Mouse (Mus musculus): ENCODE measurements around the gene Haus5. TPM values are rescaled to one million over a fixed set of nuclear protein-coding genes. Genes with fewer than 3 reads are reported as not detected.

Haus5 gene
- polyA plus RNA-seq, 1 experiment from 2014 or later = 10.8 TPM

DNA sequence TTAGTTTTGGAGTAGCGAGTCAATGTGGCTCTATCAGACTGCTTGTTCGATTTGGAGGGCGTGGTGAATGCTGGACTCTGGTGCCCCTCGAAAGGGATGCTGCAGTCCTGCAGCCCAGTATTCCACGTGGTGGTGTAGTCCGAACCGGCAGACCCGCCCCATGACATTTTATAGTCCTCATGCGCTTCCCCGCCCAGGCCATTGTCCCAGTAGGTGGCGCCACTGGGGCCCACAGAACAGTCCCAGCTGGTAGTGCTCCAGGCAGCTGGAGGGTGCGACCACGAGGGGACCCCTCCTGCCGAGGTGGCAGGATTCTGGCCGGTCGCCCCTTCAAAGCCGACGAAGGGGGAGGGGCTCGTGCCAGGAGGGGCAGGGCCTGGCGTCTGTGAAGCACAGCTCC is 30.2 kb downstream of the Haus5 start:
- Histone ChIP-seq H3K9ac (ENCODE audit: low read length) (no peak overlapping the region), H3K27ac (replicated peaks) (no peak overlapping the region), H3K4me3 (ENCODE audit: low read depth, low read length) (peak overlapping the region; percentile 15; the same call in 1 of the 2 replicates), H3K9me3 (ENCODE audit: control insufficient read depth, low read length) (no peaks in the 10 kb centered on the region), H3K4me2 (replicated peaks; ENCODE audit: low read depth) (peak overlapping the region; percentile 14; the same call in 1 of the 2 replicates), H3K27me3 (ENCODE audit: control insufficient read depth, insufficient read depth, low read length) (peaks cover 7% of the 10 kb centered on the region; the same call in 1 of the 2 replicates), H3K4me1 (replicated peaks; ENCODE audit: control insufficient read depth, insufficient read depth) (no peaks in the 10 kb centered on the region), H3K36me3 (ENCODE audit: control insufficient read depth, insufficient read depth, low read length) (no peaks in the 10 kb centered on the region)
- ATAC-seq (ENCODE audit: low FRiP score, low TSS enrichment) (peak; percentile 72), DNase-seq (ENCODE audit: low spot score) (peak; percentile 79)
- TF ChIP-seq EP300 (optimal IDR thresholded peaks at IDR 0.05) = no peak
- TF ChIP-seq CTCF (IDR thresholded peaks at IDR 0.05; ENCODE audit: low read depth) = peak; percentile 76
- WGBS = under 1% methylated on average over 20 of the region's 20 CpGs

DNA sequence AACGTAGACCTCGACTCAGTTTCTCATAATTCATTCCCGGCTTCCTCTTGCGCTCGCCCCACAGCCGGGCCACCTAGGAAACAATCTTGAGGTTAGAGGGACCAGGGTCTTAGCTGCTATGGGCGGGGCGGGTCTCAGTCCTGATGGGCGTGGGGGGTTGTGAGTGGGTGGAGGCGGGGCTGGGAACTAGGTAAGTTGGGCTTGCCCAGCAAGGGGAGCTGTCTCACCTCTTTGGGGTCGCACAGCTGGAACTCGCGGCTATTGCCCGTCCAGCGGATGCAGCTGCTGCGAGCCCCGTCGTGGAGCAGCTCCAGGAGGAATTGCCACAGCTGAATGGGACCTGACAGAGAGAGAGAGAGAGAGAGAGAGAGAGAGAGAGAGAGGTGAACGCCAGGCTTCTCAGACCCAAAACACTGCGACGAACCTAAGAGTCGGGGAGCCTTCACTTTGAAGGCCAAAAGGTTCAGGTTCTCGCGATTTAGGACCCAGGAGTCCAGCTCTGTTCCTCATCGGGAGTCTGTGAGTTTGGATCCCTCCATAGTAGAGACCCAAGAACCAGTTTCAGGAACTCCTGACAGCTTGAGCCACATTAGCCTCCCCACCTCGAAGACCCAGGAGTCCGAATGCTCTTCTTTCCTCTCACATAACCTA is 30.9 kb downstream of the Haus5 start:
- Histone ChIP-seq H3K27ac (replicated peaks) (no peak overlapping the region), H3K36me3 (ENCODE audit: control insufficient read depth, insufficient read depth, low read length) (no peaks in the 10 kb centered on the region), H3K27me3 (ENCODE audit: control insufficient read depth, insufficient read depth, low read length) (peaks cover 7% of the 10 kb centered on the region; the same call in 1 of the 2 replicates), H3K9ac (ENCODE audit: low read length) (no peak overlapping the region), H3K4me3 (ENCODE audit: low read depth, low read length) (no peak overlapping the region; the same call in 1 of the 2 replicates), H3K9me3 (ENCODE audit: control insufficient read depth, low read length) (no peaks in the 10 kb centered on the region), H3K4me1 (replicated peaks; ENCODE audit: control insufficient read depth, insufficient read depth) (no peaks in the 10 kb centered on the region), H3K4me2 (replicated peaks; ENCODE audit: low read depth) (no peak overlapping the region)
- no peak for DNase-seq (ENCODE audit: low spot score)
- ATAC-seq (ENCODE audit: low FRiP score, low TSS enrichment) = no peak
- WGBS = 5% methylated on average over 27 of the region's 27 CpGs
- TF ChIP-seq EP300 (optimal IDR thresholded peaks at IDR 0.05) = no peak
- TF ChIP-seq CTCF (IDR thresholded peaks at IDR 0.05; ENCODE audit: low read depth) = no peak

DNA sequence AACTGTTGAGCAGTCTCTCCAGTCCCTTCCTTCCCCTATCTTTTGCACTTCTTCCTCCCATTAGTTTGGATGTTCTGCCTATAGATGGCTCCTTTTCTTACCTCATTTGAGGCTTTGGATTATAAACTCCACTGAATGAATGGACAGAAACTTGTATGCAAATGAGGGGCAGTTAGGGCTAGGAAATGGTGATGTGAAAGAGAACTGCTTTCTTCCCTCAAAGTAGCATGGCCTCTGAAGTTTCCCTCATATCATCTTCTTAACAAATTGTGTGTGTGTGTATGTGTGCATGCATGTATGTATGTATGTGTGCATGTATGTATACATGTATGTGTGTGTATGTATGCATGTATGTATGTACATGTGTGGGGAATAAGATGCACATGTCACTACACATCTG is 35.8 kb downstream of the Haus5 start:
- no peaks in the 10 kb centered on the region for H3K9me3 ChIP-seq (ENCODE audit: control insufficient read depth, low read length)
- no peaks in the 10 kb centered on the region; the same call in 1 of the 2 replicates for H3K4me1 ChIP-seq (replicated peaks; ENCODE audit: control insufficient read depth, insufficient read depth)
- no peak overlapping the region for H3K4me2 ChIP-seq (replicated peaks; ENCODE audit: low read depth)
- no peak overlapping the region for H3K9ac ChIP-seq (ENCODE audit: low read length)
- peaks cover 4% of the 10 kb centered on the region; the same call in 1 of the 2 replicates for H3K27me3 ChIP-seq (ENCODE audit: control insufficient read depth, insufficient read depth, low read length)
- no peak overlapping the region for H3K4me3 ChIP-seq (ENCODE audit: low read depth, low read length)
- no peak overlapping the region for H3K27ac ChIP-seq (replicated peaks)
- ATAC-seq (ENCODE audit: low FRiP score, low TSS enrichment) (no peak), DNase-seq (ENCODE audit: low spot score) (no peak)
- no peaks in the 10 kb centered on the region for H3K36me3 ChIP-seq (ENCODE audit: control insufficient read depth, insufficient read depth, low read length)
- TF ChIP-seq CTCF (IDR thresholded peaks at IDR 0.05; ENCODE audit: low read depth) (no peak), EP300 (optimal IDR thresholded peaks at IDR 0.05) (no peak)

DNA sequence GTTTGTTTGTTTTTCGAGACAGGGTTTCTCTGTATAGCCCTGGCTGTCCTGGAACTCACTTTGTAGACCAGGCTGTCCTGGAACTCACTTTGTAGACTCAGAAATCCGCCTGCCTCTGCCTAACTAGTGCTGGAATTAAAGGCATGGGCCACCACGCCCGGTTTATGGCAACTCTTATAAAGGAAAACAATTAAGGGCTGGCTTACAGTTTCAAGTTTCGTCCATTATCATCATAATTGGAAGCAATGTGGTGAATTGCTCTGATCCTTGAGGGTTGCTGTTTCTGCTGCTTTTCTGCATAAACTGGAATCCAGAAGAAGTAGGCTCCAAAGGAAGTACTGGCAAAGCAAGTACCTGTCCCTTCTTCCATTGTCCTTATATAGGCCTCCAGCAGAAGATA is 38.1 kb downstream of the Haus5 start:
- Histone ChIP-seq H3K4me2 (replicated peaks; ENCODE audit: low read depth) (no peak overlapping the region), H3K9ac (ENCODE audit: low read length) (no peak overlapping the region)

DNA sequence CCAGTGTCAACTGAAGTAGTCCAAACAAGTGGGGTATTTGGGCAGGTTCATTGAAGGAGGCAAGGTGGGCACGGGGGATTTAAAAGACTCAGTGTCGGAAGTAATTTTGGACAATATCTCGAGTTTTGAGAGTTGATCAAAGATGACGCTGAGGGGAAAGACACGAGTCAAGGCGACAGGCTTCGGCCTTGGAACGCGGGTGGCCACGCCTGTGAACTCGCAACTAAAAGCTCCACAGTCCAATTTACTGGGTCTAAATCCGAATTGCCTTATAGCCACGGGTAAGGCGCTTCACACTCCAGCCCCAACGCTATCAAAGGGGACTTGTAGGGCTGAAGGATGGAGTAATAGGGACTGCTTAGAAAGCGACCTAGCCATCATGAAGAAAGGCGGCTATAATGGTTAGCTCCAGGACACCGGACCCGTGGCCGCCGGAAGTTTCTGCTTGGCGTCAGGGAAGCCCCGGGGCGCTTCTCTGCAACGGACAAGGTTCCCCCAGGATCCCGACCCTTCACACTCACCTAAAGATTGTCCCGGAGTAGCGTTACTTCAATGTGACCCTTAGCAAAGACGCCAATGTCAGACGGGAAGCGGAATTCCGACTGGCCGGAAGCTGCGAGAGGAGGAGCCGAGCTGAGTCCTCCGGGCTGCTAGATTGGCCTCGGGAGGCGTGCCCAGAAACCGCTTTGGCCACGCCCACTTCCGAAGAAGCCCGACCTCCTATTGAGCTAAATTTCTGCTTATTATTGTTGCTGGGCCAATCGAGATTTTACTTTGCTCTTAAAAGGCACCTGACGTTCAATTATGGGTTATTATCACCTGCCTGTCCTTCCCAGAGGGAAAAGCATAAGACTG is 39.0 kb downstream of the Haus5 start, which contains the start of gene Cox6b1:
TSS of gene Cox6b1 (minus strand) at position 622 of the 855 bp plus-strand sequence.
- WGBS = 2% methylated on average over 44 of the region's 44 CpGs
- no peaks in the 10 kb centered on the region; the same call in 1 of the 2 replicates for H3K36me3 ChIP-seq (ENCODE audit: control insufficient read depth, insufficient read depth, low read length)
- H3K27me3 ChIP-seq (ENCODE audit: control insufficient read depth, insufficient read depth, low read length) = no peaks in the 10 kb centered on the region
- H3K9me3 ChIP-seq (ENCODE audit: control insufficient read depth, low read length) = no peaks in the 10 kb centered on the region
- peak within 1 kb of the TSS; percentile 79 for H3K27ac ChIP-seq (replicated peaks)
- DNase-seq (ENCODE audit: low spot score) (peak; percentile 93), ATAC-seq (ENCODE audit: low FRiP score, low TSS enrichment) (peak; percentile 96)
- H3K9ac ChIP-seq (ENCODE audit: low read length) = peak within 1 kb of the TSS; percentile 83
- peak within 1 kb of the TSS; percentile 79 for H3K4me3 ChIP-seq (ENCODE audit: low read depth, low read length)
- TF ChIP-seq EP300 (optimal IDR thresholded peaks at IDR 0.05) (no peak), CTCF (IDR thresholded peaks at IDR 0.05; ENCODE audit: low read depth) (no peak)
- H3K4me1 ChIP-seq (replicated peaks; ENCODE audit: control insufficient read depth, insufficient read depth) = no peaks in the 10 kb centered on the region; the same call in 1 of the 2 replicates
- H3K4me2 ChIP-seq (replicated peaks; ENCODE audit: low read depth) = peak within 1 kb of the TSS; percentile 80

More for the DNA sequence above, 38.1 kb downstream of the Haus5 start:
- Histone ChIP-seq H3K4me1 (replicated peaks; ENCODE audit: control insufficient read depth, insufficient read depth) (no peaks in the 10 kb centered on the region; the same call in 1 of the 2 replicates), H3K9me3 (ENCODE audit: control insufficient read depth, low read length) (no peaks in the 10 kb centered on the region), H3K36me3 (ENCODE audit: control insufficient read depth, insufficient read depth, low read length) (no peaks in the 10 kb centered on the region; the same call in 1 of the 2 replicates), H3K27ac (replicated peaks) (no peak overlapping the region), H3K4me3 (ENCODE audit: low read depth, low read length) (no peak overlapping the region), H3K27me3 (ENCODE audit: control insufficient read depth, insufficient read depth, low read length) (no peaks in the 10 kb centered on the region)
- ATAC-seq (ENCODE audit: low FRiP score, low TSS enrichment) (no peak), DNase-seq (ENCODE audit: low spot score) (no peak)
- WGBS = 80% methylated on average over 5 of the region's 5 CpGs
- no peak for TF ChIP-seq EP300 (optimal IDR thresholded peaks at IDR 0.05)
- no peak for TF ChIP-seq CTCF (IDR thresholded peaks at IDR 0.05; ENCODE audit: low read depth)

Measured in stomach, postnatal 0 days (tissue).